Mouse (Mus musculus) gastrocnemius, postnatal 10 days (tissue): ENCODE measurements at regions not wholly inside any gene's neighbourhood (a gene's known extent, or its start where the extent isn't known, plus 50 kb on each side); places are given as distances from the start of the nearest gene placed in this dataset.

Experiments
- DNase-seq: peaks from one replicate; pipeline ENCODE4 v3.0.0; 2021; ENCODE audit warnings: mixed read lengths

- no peak for DNase-seq
These were observed 94.5 kb upstream of the Gsc start for GRCm38 (mm10) chr12:104567622-104568021.

GRCm38 (mm10) chr12:104562961-104563360, 89.8 kb upstream of the Gsc start:
- DNase-seq, result no peak

- DNase-seq, result peak; percentile 22
These were observed 87.9 kb upstream of the Gsc start for GRCm38 (mm10) chr12:104560934-104561565.

- DNase-seq, result peak; percentile 75
These were observed 84.6 kb upstream of the Gsc start for GRCm38 (mm10) chr12:104557761-104558160.

GRCm38 (mm10) chr12:104557307-104557706, 84.2 kb upstream of the Gsc start:
- no peak for DNase-seq

- no peak for DNase-seq
These were observed 75.5 kb upstream of the Gsc start for GRCm38 (mm10) chr12:104548586-104548985.

GRCm38 (mm10) chr12:104547561-104547960, 74.4 kb upstream of the Gsc start:
- DNase-seq, result no peak

GRCm38 (mm10) chr12:104545993-104546769, 73.1 kb upstream of the Gsc start:
- DNase-seq, result no peak

- DNase-seq, result no peak
These were observed 66.8 kb upstream of the Gsc start for GRCm38 (mm10) chr12:104539911-104540310.

- DNase-seq, result no peak
These were observed 65.3 kb upstream of the Gsc start for GRCm38 (mm10) chr12:104538436-104538835.

- no peak for DNase-seq
These were observed 58.6 kb upstream of the Gsc start for GRCm38 (mm10) chr12:104531512-104532447.

- no peak for DNase-seq
These were observed 57.5 kb upstream of the Gsc start for GRCm38 (mm10) chr12:104530586-104530985.
